Mouse (Mus musculus) intestine, postnatal 0 days (tissue): Measurements from ENCODE around the gene Mipep. TPM values are rescaled to one million over a fixed set of nuclear protein-coding genes. Genes with fewer than 3 reads are reported as not detected.

Source experiments
- ATAC-seq: fragments of 200-750 bp; cut with Nextera tagmentation; 2 replicates; pipeline ENCODE4 v1.8.0; 2017; ENCODE audit warnings: mild to moderate bottlenecking, moderate TSS enrichment, moderate library complexity
- H3K27ac ChIP-seq: fragments of 300-500 bp; sonication (generic); 2 replicates; pipeline ENCODE4 v1.5.1; 2014; ENCODE audit warnings: mild to moderate bottlenecking, low read depth, low read length, moderate library complexity
- H3K27me3 ChIP-seq: fragments of 300-500 bp; sonication (generic); replicated peaks from 2 replicates; pipeline ENCODE4 v1.6.1; 2014; ENCODE audit warnings: low read length, mixed read lengths; ENCODE audit not compliant: control insufficient read depth, insufficient read depth
- H3K36me3 ChIP-seq: fragments of 300-500 bp; sonication (generic); 2 replicates; pipeline ENCODE4 v1.6.1; 2014; ENCODE audit warnings: mild to moderate bottlenecking, moderate library complexity; ENCODE audit not compliant: control insufficient read depth, insufficient read depth
- H3K4me1 ChIP-seq: fragments of 300-500 bp; sonication (generic); replicated peaks from 2 replicates; pipeline ENCODE4 v1.6.1; 2014; ENCODE audit warnings: antibody characterized with exemption, low read length, mixed read lengths; ENCODE audit not compliant: control insufficient read depth, insufficient read depth
- H3K4me2 ChIP-seq: fragments of 300-500 bp; sonication (generic); replicated peaks from 2 replicates; pipeline ENCODE4 v1.6.1; 2014; ENCODE audit warnings: low read depth, mild to moderate bottlenecking, moderate library complexity
- H3K4me3 ChIP-seq: fragments of 300-500 bp; sonication (generic); 2 replicates; pipeline ENCODE4 v1.5.1; 2014; ENCODE audit warnings: low read depth, low read length
- H3K9ac ChIP-seq: fragments of 300-500 bp; sonication (generic); 2 replicates; pipeline ENCODE4 v1.6.1; 2014; ENCODE audit warnings: mild to moderate bottlenecking, low read depth, low read length
- H3K9me3 ChIP-seq: fragments of 300-500 bp; sonication (generic); 2 replicates; pipeline ENCODE4 v1.6.1; 2016; ENCODE audit warnings: mixed run types; ENCODE audit not compliant: control insufficient read depth
- CTCF ChIP-seq: sonication (generic); IDR thresholded peaks from 2 replicates; pipeline ENCODE4 v1.5.1; 2016; ENCODE audit warnings: low read depth, mild to moderate bottlenecking, control low read depth, antibody characterized with exemption, moderate library complexity
- WGBS: fragments of 180-500 bp; shearing (Covaris S2); extraction: QIAGEN DNeasy Blood & Tissue Kit; methylation state at CpG from one replicate; pipeline ENCODE4 v1.1.7; 2014; 5-methylcytosine and 5-hydroxymethylcytosine counted together
- polyA plus RNA-seq: library from polyadenylated mRNA; unstranded; fragments of >200 nt; fragmentation: Nextera tagmentation; extraction: Ambion mirVana; gene quantifications from 2 replicates; pipeline ENCODE4 v1.2.1, GENCODE M21; 2015

The Mipep gene
- polyA plus RNA-seq, 1 experiment from 2014 or later = 7.0 TPM

GRCm38 (mm10) chr14:60752892-60753800, 31.2 kb upstream of the Mipep start:
- no peaks in the 10 kb centered on the region for H3K27me3 ChIP-seq
- no peak overlapping the region for H3K9ac ChIP-seq
- no peak overlapping the region for H3K4me3 ChIP-seq
- H3K27ac ChIP-seq = no peak overlapping the region
- no peaks in the 10 kb centered on the region for H3K9me3 ChIP-seq
- H3K36me3 ChIP-seq = peaks cover 71% of the 10 kb centered on the region
- no peak overlapping the region for H3K4me2 ChIP-seq
- WGBS = 85% methylated on average over 14 of the region's 14 CpGs
- no peak for ATAC-seq
- TF ChIP-seq CTCF = no peak
- no peaks in the 10 kb centered on the region for H3K4me1 ChIP-seq

GRCm38 (mm10) chr14:60753801-60754126, 30.6 kb upstream of the Mipep start:
- Histone ChIP-seq H3K4me1 (no peaks in the 10 kb centered on the region), H3K36me3 (peaks cover 74% of the 10 kb centered on the region), H3K27me3 (no peaks in the 10 kb centered on the region), H3K9ac (no peak overlapping the region), H3K4me2 (no peak overlapping the region), H3K4me3 (no peak overlapping the region), H3K27ac (no peak overlapping the region), H3K9me3 (no peaks in the 10 kb centered on the region)
- no peak for TF ChIP-seq CTCF
- ATAC-seq = no peak
- 95% methylated on average over 10 of the region's 10 CpGs for WGBS

- no peak for ATAC-seq
- H3K4me2 ChIP-seq = no peak overlapping the region
- no peak for TF ChIP-seq CTCF
- H3K36me3 ChIP-seq = peaks cover 67% of the 10 kb centered on the region
- no peaks in the 10 kb centered on the region for H3K9me3 ChIP-seq
- no peaks in the 10 kb centered on the region for H3K4me1 ChIP-seq
- no peak overlapping the region for H3K27ac ChIP-seq
- H3K27me3 ChIP-seq = no peaks in the 10 kb centered on the region
- over 99% methylated on average over 5 of the region's 5 CpGs for WGBS
- no peak overlapping the region for H3K9ac ChIP-seq
- no peak overlapping the region for H3K4me3 ChIP-seq
Observed at GRCm38 (mm10) chr14:60754656-60755055, 29.7 kb upstream of the Mipep start.

GRCm38 (mm10) chr14:60756271-60756670, 28.1 kb upstream of the Mipep start:
- no peak overlapping the region for H3K4me3 ChIP-seq
- TF ChIP-seq CTCF = no peak
- 77% methylated on average over 15 of the region's 15 CpGs for WGBS
- no peaks in the 10 kb centered on the region for H3K4me1 ChIP-seq
- no peak for ATAC-seq
- no peaks in the 10 kb centered on the region for H3K27me3 ChIP-seq
- peaks cover 66% of the 10 kb centered on the region for H3K36me3 ChIP-seq
- H3K9me3 ChIP-seq = no peaks in the 10 kb centered on the region
- no peak overlapping the region for H3K27ac ChIP-seq
- H3K4me2 ChIP-seq = no peak overlapping the region
- H3K9ac ChIP-seq = no peak overlapping the region

GRCm38 (mm10) chr14:60757265-60757664, 27.1 kb upstream of the Mipep start:
- no peaks in the 10 kb centered on the region for H3K9me3 ChIP-seq
- no peak for TF ChIP-seq CTCF
- H3K36me3 ChIP-seq = peaks cover 66% of the 10 kb centered on the region
- H3K9ac ChIP-seq = no peak overlapping the region
- H3K27me3 ChIP-seq = no peaks in the 10 kb centered on the region
- H3K4me3 ChIP-seq = no peak overlapping the region
- no peak overlapping the region for H3K4me2 ChIP-seq
- 94% methylated on average over 8 of the region's 8 CpGs for WGBS
- ATAC-seq = no peak
- H3K27ac ChIP-seq = no peak overlapping the region
- no peaks in the 10 kb centered on the region for H3K4me1 ChIP-seq

GRCm38 (mm10) chr14:60757722-60758121, 26.7 kb upstream of the Mipep start:
- H3K9me3 ChIP-seq = no peaks in the 10 kb centered on the region
- peaks cover 71% of the 10 kb centered on the region for H3K36me3 ChIP-seq
- H3K4me3 ChIP-seq = no peak overlapping the region
- ATAC-seq = no peak
- H3K4me1 ChIP-seq = no peaks in the 10 kb centered on the region
- TF ChIP-seq CTCF = no peak
- WGBS = 89% methylated on average over 7 of the region's 7 CpGs
- no peak overlapping the region for H3K4me2 ChIP-seq
- no peak overlapping the region for H3K27ac ChIP-seq
- H3K9ac ChIP-seq = no peak overlapping the region
- H3K27me3 ChIP-seq = no peaks in the 10 kb centered on the region
